ENCODE assay signal across 23 mouse cellular contexts in the genomic region with DNA sequence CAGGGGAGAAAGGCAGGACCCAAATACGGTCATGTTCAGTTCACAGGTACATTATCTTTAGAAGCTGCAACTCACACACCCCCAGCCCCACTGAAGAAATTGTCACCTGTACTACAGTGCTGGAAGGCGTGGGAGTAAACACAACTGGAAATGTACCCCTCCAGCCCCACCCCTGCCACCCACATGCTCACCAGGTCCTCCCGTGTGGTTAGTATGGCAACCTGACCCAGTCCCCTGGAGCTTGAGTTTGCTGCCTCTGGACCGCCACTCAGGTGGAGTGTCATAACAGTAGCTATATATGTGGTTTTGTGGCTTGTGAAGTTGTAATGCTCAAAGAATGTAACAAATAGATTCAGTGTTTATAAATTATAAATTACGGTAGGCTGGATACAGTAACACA.
A peak's percentile ranks its signal among the peaks of the same experiment; 100 is the strongest.
DNase-seq lines count a peak whose midpoint lies in the region; ATAC-seq and TF ChIP-seq lines count a peak whose summit lies in the region.
"Had no signal": no experiment of that assay in that cellular context is flagged by ENCODE, and none has a peak within 500 bp of the region (broad histone marks: within the 10 kb centered on the region; RNA-seq: fewer than 3 reads in every experiment).

No protein-coding gene starts in this region.

- no peak overlapping the region for H3K4me2 ChIP-seq in hindbrain, embryonic 12.5 days (replicated peaks)
- H3K4me2 ChIP-seq in hindbrain, embryonic 13.5 days, result no peak overlapping the region
- no peak overlapping the region for H3K4me2 ChIP-seq in limb, embryonic 14.5 days (replicated peaks; ENCODE audit: low read depth, low read length, severe bottlenecking)
- H3K4me2 ChIP-seq: forebrain, embryonic 13.5 days; heart, embryonic 12.5 days; intestine, embryonic 15.5 days; stomach, embryonic 15.5 days had no signal

- H3K27me3 ChIP-seq in hindbrain, embryonic 12.5 days, result no peaks in the 10 kb centered on the region
- H3K27me3 ChIP-seq in hindbrain, embryonic 13.5 days, result no peaks in the 10 kb centered on the region
- H3K27me3 ChIP-seq in limb, embryonic 14.5 days (ENCODE audit: control insufficient read depth, insufficient read depth, low read length), result no peaks in the 10 kb centered on the region
- H3K27me3 ChIP-seq: forebrain, embryonic 13.5 days; heart, embryonic 12.5 days; intestine, embryonic 15.5 days; stomach, embryonic 15.5 days had no signal

- H3K9me3 ChIP-seq in hindbrain, embryonic 12.5 days (replicated peaks), result no peaks in the 10 kb centered on the region
- no peaks in the 10 kb centered on the region for H3K9me3 ChIP-seq in hindbrain, embryonic 13.5 days
- H3K9me3 ChIP-seq in limb, embryonic 14.5 days (ENCODE audit: control insufficient read depth, low read length), result no peaks in the 10 kb centered on the region
- H3K9me3 ChIP-seq: forebrain, embryonic 13.5 days; heart, embryonic 12.5 days; intestine, embryonic 15.5 days; stomach, embryonic 15.5 days had no signal

- no peak for TF ChIP-seq POLR2A in limb, embryonic 14.5 days (IDR thresholded peaks at IDR 0.05; ENCODE audit: borderline replicate concordance, extremely low read depth, insufficient read depth, insufficient read length)

- H3K27ac ChIP-seq in hindbrain, embryonic 12.5 days, result peak overlapping the region; percentile 71; the same call in 1 of the 2 replicates
- H3K27ac ChIP-seq in hindbrain, embryonic 13.5 days, result no peak overlapping the region
- H3K27ac ChIP-seq in limb, embryonic 14.5 days (replicated peaks; ENCODE audit: low read depth, low read length), result peak overlapping the region; percentile 74
- H3K27ac ChIP-seq: intestine, embryonic 15.5 days; stomach, embryonic 15.5 days had no signal

- no peak overlapping the region for H3K4me3 ChIP-seq in hindbrain, embryonic 12.5 days
- H3K4me3 ChIP-seq in hindbrain, embryonic 13.5 days, result no peak overlapping the region
- no peak overlapping the region for H3K4me3 ChIP-seq in limb, embryonic 14.5 days (replicated peaks; ENCODE audit: low read length)
- H3K4me3 ChIP-seq: forebrain, embryonic 13.5 days; heart, embryonic 12.5 days; intestine, embryonic 15.5 days; stomach, embryonic 15.5 days had no signal

- peak; percentile 36 for DNase-seq in T-cell, adult 2 months (ENCODE audit: low spot score)
- DNase-seq in induced T-regulatory cell, adult 2 months (ENCODE audit: low read depth), result peak; percentile 57
- DNase-seq in limb, embryonic 14.5 days (ENCODE audit: low spot score), result no peak
- DNase-seq in lung, postnatal 4 days, result no peak
- DNase-seq in cerebellum, adult 9-10 months, result no peak
- DNase-seq: adrenal gland, postnatal 36 days; B cell, adult 2 months; cerebellum, adult 9-11 months; gastrocnemius, postnatal 10 days; heart, postnatal 10 days; kidney, adult 8-10 months; kidney, postnatal 14 days; liver; lung, postnatal 10 days; thymus, adult 2 months; thymus, postnatal 4 days had no signal

- peaks cover 41% of the 10 kb centered on the region for H3K4me1 ChIP-seq in hindbrain, embryonic 12.5 days
- H3K4me1 ChIP-seq in hindbrain, embryonic 13.5 days (replicated peaks), result peaks cover 43% of the 10 kb centered on the region
- peaks cover 29% of the 10 kb centered on the region for H3K4me1 ChIP-seq in limb, embryonic 14.5 days (ENCODE audit: control insufficient read depth, insufficient read depth, low read length)

- no peak overlapping the region for H3K9ac ChIP-seq in hindbrain, embryonic 12.5 days
- no peak overlapping the region for H3K9ac ChIP-seq in hindbrain, embryonic 13.5 days
- H3K9ac ChIP-seq in limb, embryonic 14.5 days (ENCODE audit: low read depth, low read length, severe bottlenecking), result no peak overlapping the region
- H3K9ac ChIP-seq: heart, embryonic 12.5 days; intestine, embryonic 15.5 days; stomach, embryonic 15.5 days had no signal

- WGBS in hindbrain, embryonic 12.5 days, result 94% methylated on average over 5 of the region's 5 CpGs
- WGBS in hindbrain, embryonic 13.5 days, result 84% methylated on average over 5 of the region's 5 CpGs
- 68% methylated on average over 5 of the region's 5 CpGs for WGBS in limb, embryonic 14.5 days

- H3K36me3 ChIP-seq in hindbrain, embryonic 12.5 days, result peaks cover 13% of the 10 kb centered on the region
- H3K36me3 ChIP-seq in hindbrain, embryonic 13.5 days, result peaks cover 29% of the 10 kb centered on the region
- peaks cover 24% of the 10 kb centered on the region for H3K36me3 ChIP-seq in limb, embryonic 14.5 days (ENCODE audit: control insufficient read depth, insufficient read depth, low read length)

- no peak for ATAC-seq in hindbrain, embryonic 12.5 days (ENCODE audit: low FRiP score)
- ATAC-seq in hindbrain, embryonic 13.5 days (ENCODE audit: low FRiP score), result no peak
- no peak for ATAC-seq in limb, embryonic 14.5 days (ENCODE audit: low FRiP score, low read depth)
- ATAC-seq: forebrain, embryonic 13.5 days; intestine, embryonic 15.5 days; midbrain, embryonic 16.5 days had no signal

Comparison
In these comparisons a context has a peak if more than half of its experiments do, and no peak if none do; other contexts are left out.
1. DNase-seq: peak in T-cell, adult 2 months (single experiment) and induced T-regulatory cell, adult 2 months (single experiment); none in limb, embryonic 14.5 days (single experiment), lung, postnatal 4 days (0 of 2) and cerebellum, adult 9-10 months (single experiment).